Mouse (Mus musculus) embryonic facial prominence, embryonic 15.5 days (tissue): ENCODE measurements at regions not wholly inside any gene's neighbourhood (a gene's known extent, or its start where the extent isn't known, plus 50 kb on each side); places are given as distances from the start of the nearest gene placed in this dataset.

Experiments
- ATAC-seq: fragments of 200-750 bp; cut with Nextera tagmentation; 2 replicates; pipeline ENCODE4 v1.8.0; 2017; ENCODE audit warnings: low read depth, moderate TSS enrichment; ENCODE audit not compliant: insufficient number of reproducible peaks, low FRiP score, low TSS enrichment
- H3K27ac ChIP-seq: fragments of 300-500 bp; sonication (generic); replicated peaks from 2 replicates; pipeline ENCODE4 v1.5.1; 2015; ENCODE audit warnings: mild to moderate bottlenecking, inconsistent platforms
- H3K27me3 ChIP-seq: fragments of 300-500 bp; sonication (generic); 2 replicates; pipeline ENCODE4 v1.6.1; 2015; ENCODE audit warnings: inconsistent platforms
- H3K36me3 ChIP-seq: fragments of 300-500 bp; sonication (generic); 2 replicates; pipeline ENCODE4 v1.6.1; 2015; ENCODE audit warnings: mild to moderate bottlenecking, inconsistent platforms
- H3K4me1 ChIP-seq: fragments of 300-500 bp; sonication (generic); 2 replicates; pipeline ENCODE4 v1.6.1; 2015; ENCODE audit warnings: inconsistent platforms
- H3K4me2 ChIP-seq: fragments of 300-500 bp; sonication (generic); replicated peaks from 2 replicates; pipeline ENCODE4 v1.6.1; 2015; ENCODE audit warnings: mild to moderate bottlenecking, inconsistent platforms
- H3K4me3 ChIP-seq: fragments of 300-500 bp; sonication (generic); replicated peaks from 2 replicates; pipeline ENCODE4 v1.5.1; 2015; ENCODE audit warnings: mild to moderate bottlenecking, inconsistent platforms
- H3K9ac ChIP-seq: fragments of 300-500 bp; sonication (generic); 2 replicates; pipeline ENCODE4 v1.6.1; 2015; ENCODE audit warnings: inconsistent platforms
- H3K9me3 ChIP-seq: fragments of 300-500 bp; sonication (generic); replicated peaks from 2 replicates; pipeline ENCODE4 v1.6.1; 2016; ENCODE audit warnings: inconsistent platforms
- WGBS: fragments of 180-500 bp; shearing (Covaris S2); methylation state at CpG from one replicate; pipeline ENCODE4 v1.1.7; 2015; 5-methylcytosine and 5-hydroxymethylcytosine counted together

DNA sequence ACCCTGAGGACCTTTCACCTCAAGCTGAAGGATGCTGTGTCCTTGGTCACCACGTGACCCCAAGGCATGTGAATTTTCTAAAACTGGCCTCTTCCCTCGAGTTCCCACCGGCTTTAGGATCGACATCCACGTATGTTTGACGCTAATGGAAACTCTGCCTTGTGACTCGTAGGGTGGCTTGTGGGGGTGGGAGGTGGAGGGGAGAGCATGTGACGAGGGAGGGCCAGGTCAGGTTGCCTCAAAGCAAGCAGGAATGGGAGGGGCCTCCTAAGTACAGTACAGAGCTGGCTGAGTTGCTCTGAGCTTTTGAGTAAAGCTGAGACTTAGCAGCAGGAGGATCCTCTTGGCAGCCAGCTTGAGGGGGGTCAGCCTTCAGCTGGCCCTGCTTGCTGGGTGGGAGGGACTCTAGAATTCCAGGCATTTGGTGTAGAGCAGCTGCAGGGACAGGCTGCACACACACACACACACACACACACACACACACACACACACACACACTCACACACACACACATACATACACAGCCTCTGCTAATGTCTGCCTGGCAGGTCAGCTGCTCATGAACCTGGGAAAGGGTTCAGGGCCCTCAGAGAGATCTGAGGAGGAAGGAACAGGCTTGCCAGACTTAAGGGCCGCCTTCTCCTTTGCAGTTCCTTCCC is 78.5 kb downstream of the Sik1 start:
- H3K27ac ChIP-seq = peak overlapping the region; percentile 88
- H3K9ac ChIP-seq = no peak overlapping the region
- H3K4me1 ChIP-seq = peaks cover 31% of the 10 kb centered on the region
- no peaks in the 10 kb centered on the region for H3K27me3 ChIP-seq
- no peak overlapping the region for H3K4me2 ChIP-seq
- H3K4me3 ChIP-seq = no peak overlapping the region
- peak; percentile 90 for ATAC-seq
- H3K9me3 ChIP-seq = no peaks in the 10 kb centered on the region
- WGBS = 32% methylated on average over 9 of the region's 9 CpGs
- no peaks in the 10 kb centered on the region for H3K36me3 ChIP-seq

GRCm38 (mm10) chr17:31777751-31778150 is 77.9 kb downstream of the Sik1 start:
- no peak overlapping the region for H3K4me2 ChIP-seq
- H3K27me3 ChIP-seq = no peaks in the 10 kb centered on the region
- H3K4me3 ChIP-seq = no peak overlapping the region
- no peak for ATAC-seq
- 63% methylated on average over 5 of the region's 5 CpGs for WGBS
- H3K9ac ChIP-seq = no peak overlapping the region
- H3K27ac ChIP-seq = peak overlapping the region; percentile 88
- H3K4me1 ChIP-seq = peaks cover 26% of the 10 kb centered on the region
- H3K36me3 ChIP-seq = no peaks in the 10 kb centered on the region
- no peaks in the 10 kb centered on the region for H3K9me3 ChIP-seq

DNA sequence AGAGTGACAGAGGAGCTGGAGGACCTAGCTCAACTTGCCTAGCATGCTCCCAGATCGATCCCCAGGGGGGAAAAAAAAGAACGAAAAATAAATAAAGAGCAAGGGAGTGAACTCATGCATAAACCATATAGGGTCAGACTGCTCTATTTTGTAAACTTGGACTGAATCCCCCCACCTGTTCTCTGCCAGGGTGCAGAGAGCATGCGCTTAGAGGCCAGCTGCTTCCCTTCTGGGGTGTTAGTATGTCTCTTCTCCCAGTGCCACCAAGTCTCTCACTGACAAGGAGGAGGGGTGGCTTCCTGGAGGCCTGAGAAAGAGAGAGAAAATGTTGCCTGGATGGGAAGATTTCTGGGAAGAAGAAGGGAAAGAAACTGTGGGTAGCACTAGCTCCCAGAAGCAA is 76.1 kb downstream of the Sik1 start:
- Histone ChIP-seq H3K9me3 (no peaks in the 10 kb centered on the region), H3K27me3 (no peaks in the 10 kb centered on the region), H3K9ac (no peak overlapping the region), H3K4me1 (peaks cover 26% of the 10 kb centered on the region), H3K4me2 (no peak overlapping the region), H3K36me3 (no peaks in the 10 kb centered on the region), H3K27ac (no peak overlapping the region), H3K4me3 (no peak overlapping the region)
- ATAC-seq = no peak
- 64% methylated on average over 3 of the region's 3 CpGs for WGBS

DNA sequence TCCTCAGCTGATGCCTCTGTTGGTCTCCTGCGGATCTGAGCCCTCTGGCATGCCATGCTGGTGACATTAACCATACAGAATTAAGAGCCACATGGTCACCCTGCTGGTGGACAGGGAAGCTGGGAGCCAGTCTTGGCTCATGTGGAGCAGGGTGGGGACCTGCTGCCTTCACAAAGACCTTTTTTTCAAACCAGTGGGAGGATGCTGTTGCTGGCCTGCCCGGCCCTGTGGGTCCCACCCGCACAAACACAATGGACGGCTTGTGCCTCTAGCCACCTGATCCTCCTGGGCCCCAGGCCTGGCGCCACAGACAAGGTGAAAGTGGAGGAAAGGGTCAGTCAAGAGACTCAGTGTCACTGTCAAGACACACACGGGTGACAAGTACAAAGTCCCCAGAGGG is 73.4 kb downstream of the Sik1 start:
- no peaks in the 10 kb centered on the region for H3K27me3 ChIP-seq
- peaks cover 14% of the 10 kb centered on the region for H3K4me1 ChIP-seq
- H3K27ac ChIP-seq = no peak overlapping the region
- ATAC-seq = no peak
- no peak overlapping the region for H3K9ac ChIP-seq
- no peaks in the 10 kb centered on the region for H3K9me3 ChIP-seq
- H3K36me3 ChIP-seq = no peaks in the 10 kb centered on the region
- 73% methylated on average over 6 of the region's 6 CpGs for WGBS
- H3K4me2 ChIP-seq = no peak overlapping the region
- H3K4me3 ChIP-seq = no peak overlapping the region

GRCm38 (mm10) chr17:31783071-31783470 is 72.5 kb downstream of the Sik1 start:
- peaks cover 6% of the 10 kb centered on the region for H3K4me1 ChIP-seq
- no peak for ATAC-seq
- no peaks in the 10 kb centered on the region for H3K36me3 ChIP-seq
- 90% methylated on average over 5 of the region's 5 CpGs for WGBS
- no peak overlapping the region for H3K4me3 ChIP-seq
- no peak overlapping the region for H3K27ac ChIP-seq
- no peaks in the 10 kb centered on the region for H3K27me3 ChIP-seq
- H3K4me2 ChIP-seq = no peak overlapping the region
- H3K9me3 ChIP-seq = no peaks in the 10 kb centered on the region
- no peak overlapping the region for H3K9ac ChIP-seq

- 65% methylated on average over 3 of the region's 3 CpGs for WGBS
Observed at GRCm38 (mm10) chr17:31788316-31788715, 67.3 kb downstream of the Sik1 start.

GRCm38 (mm10) chr17:31789068-31789583 is 66.5 kb downstream of the Sik1 start:
- H3K27ac ChIP-seq = peak overlapping the region; percentile 40
- no peak overlapping the region for H3K4me2 ChIP-seq
- H3K9me3 ChIP-seq = no peaks in the 10 kb centered on the region
- no peaks in the 10 kb centered on the region for H3K36me3 ChIP-seq
- ATAC-seq = no peak
- H3K4me3 ChIP-seq = no peak overlapping the region
- no peaks in the 10 kb centered on the region for H3K27me3 ChIP-seq
- no peak overlapping the region for H3K9ac ChIP-seq
- 62% methylated on average over 9 of the region's 9 CpGs for WGBS
- H3K4me1 ChIP-seq = peaks cover 28% of the 10 kb centered on the region

More at GRCm38 (mm10) chr17:31788316-31788715, 67.3 kb downstream of the Sik1 start:
- no peaks in the 10 kb centered on the region for H3K36me3 ChIP-seq
- H3K4me3 ChIP-seq = no peak overlapping the region
- no peak for ATAC-seq
- peaks cover 20% of the 10 kb centered on the region for H3K4me1 ChIP-seq
- no peaks in the 10 kb centered on the region for H3K27me3 ChIP-seq
- H3K9ac ChIP-seq = no peak overlapping the region
- H3K9me3 ChIP-seq = no peaks in the 10 kb centered on the region
- H3K27ac ChIP-seq = 0 out of 2 replicates have a peak overlapping the region, but pooled peaks have one; percentile 28
- H3K4me2 ChIP-seq = no peak overlapping the region

GRCm38 (mm10) chr17:31789906-31790279 is 65.7 kb downstream of the Sik1 start:
- WGBS = 18% methylated on average over 5 of the region's 5 CpGs
- Histone ChIP-seq H3K4me3 (no peak overlapping the region), H3K27me3 (no peaks in the 10 kb centered on the region), H3K4me2 (no peak overlapping the region), H3K27ac (peak overlapping the region; percentile 77), H3K4me1 (peaks cover 28% of the 10 kb centered on the region), H3K9ac (no peak overlapping the region; the same call in 1 of the 2 replicates), H3K9me3 (no peaks in the 10 kb centered on the region), H3K36me3 (no peaks in the 10 kb centered on the region)
- ATAC-seq = no peak

- Histone ChIP-seq H3K27ac (peak overlapping the region; percentile 77), H3K27me3 (no peaks in the 10 kb centered on the region), H3K36me3 (no peaks in the 10 kb centered on the region), H3K4me2 (peak overlapping the region; percentile 29), H3K9me3 (no peaks in the 10 kb centered on the region), H3K4me3 (no peak overlapping the region), H3K4me1 (peaks cover 28% of the 10 kb centered on the region), H3K9ac (no peak overlapping the region)
- WGBS = 18% methylated on average over 22 of the region's 22 CpGs
- peak; percentile 56 for ATAC-seq
Observed at GRCm38 (mm10) chr17:31790280-31791063, 65.1 kb downstream of the Sik1 start.

DNA sequence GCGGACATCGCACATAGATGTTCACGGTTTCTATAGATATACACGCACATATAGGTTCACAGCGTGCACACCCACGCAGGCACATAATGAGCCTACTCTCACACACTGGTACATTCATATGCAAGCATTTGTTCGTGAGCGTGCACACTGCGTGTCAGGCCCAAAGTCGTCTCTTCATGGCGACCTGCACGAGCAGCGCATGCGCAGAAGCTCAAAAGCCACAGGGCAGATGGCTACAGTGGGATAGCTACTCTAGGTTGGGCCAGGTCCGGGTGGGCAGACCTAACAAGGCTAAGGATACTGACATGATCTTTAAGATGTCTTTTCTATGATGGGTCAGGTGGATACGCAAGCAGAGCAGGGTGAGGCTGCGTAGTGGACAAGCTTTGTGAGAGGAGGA is 63.9 kb downstream of the Sik1 start:
- H3K4me1 ChIP-seq = peaks cover 28% of the 10 kb centered on the region
- H3K9me3 ChIP-seq = no peaks in the 10 kb centered on the region

DNA sequence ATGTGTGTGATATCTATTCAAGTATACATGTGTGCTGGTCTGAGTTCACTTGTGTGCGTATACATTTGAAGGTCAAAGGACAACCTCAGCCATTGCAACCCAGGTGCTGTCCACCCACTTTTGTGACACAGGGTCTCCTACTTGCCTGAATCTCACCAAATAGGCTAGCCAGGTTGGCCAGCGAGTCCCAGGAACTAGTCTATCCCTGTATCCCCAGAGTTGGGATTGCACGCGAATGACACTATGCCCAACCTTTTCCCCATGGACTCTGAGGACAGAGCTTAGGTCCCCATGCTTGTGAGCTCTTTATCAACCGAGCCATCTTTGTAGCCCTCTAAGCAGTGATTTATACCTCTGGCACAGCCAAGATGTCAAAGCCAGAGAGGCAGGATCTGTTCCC is 62.6 kb downstream of the Sik1 start:
- ATAC-seq = no peak
- H3K4me1 ChIP-seq = peaks cover 28% of the 10 kb centered on the region

More for the DNA sequence above, 63.9 kb downstream of the Sik1 start:
- WGBS = 95% methylated on average over 17 of the region's 17 CpGs
- no peaks in the 10 kb centered on the region for H3K36me3 ChIP-seq
- no peaks in the 10 kb centered on the region for H3K27me3 ChIP-seq
- H3K9ac ChIP-seq = no peak overlapping the region
- no peak overlapping the region for H3K4me3 ChIP-seq
- no peak overlapping the region for H3K4me2 ChIP-seq
- ATAC-seq = no peak
- H3K27ac ChIP-seq = no peak overlapping the region

More for the DNA sequence above, 62.6 kb downstream of the Sik1 start:
- H3K27ac ChIP-seq = no peak overlapping the region
- H3K4me3 ChIP-seq = no peak overlapping the region
- WGBS = 89% methylated on average over 5 of the region's 5 CpGs
- no peaks in the 10 kb centered on the region for H3K27me3 ChIP-seq
- no peaks in the 10 kb centered on the region for H3K36me3 ChIP-seq
- H3K4me2 ChIP-seq = no peak overlapping the region
- no peaks in the 10 kb centered on the region for H3K9me3 ChIP-seq
- H3K9ac ChIP-seq = no peak overlapping the region
